Mouse (Mus musculus): ENCODE measurements around the gene Pi4ka. TPM values are rescaled to one million over a fixed set of nuclear protein-coding genes. Genes with fewer than 3 reads are reported as not detected.

The Pi4ka gene
- polyA plus RNA-seq, 1 experiment from 2014 or later: 7.3 TPM

DNA sequence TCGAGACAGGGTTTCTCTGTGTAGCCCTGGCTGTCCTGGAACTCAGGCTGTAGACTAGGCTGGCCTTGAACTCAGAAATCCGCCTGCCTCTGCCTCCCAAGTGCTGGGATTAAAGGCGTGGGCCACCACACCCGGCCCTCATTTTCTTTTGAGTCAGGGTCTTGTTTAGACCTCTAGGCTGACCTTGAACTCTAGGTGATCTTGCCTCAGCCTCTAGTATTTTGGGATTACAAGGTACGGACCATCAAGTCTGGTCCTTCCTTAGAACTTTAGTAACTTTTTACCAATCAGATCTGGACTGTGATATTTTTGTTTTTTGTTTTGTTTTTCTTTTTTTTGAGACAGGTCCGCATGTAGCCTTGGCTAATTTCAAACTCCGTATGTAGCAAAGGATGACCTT lies 130.4 kb downstream of the Pi4ka start, which contains the start of gene Tmem191c:
Gene Tmem191c (plus strand): TSS at position 357 of the 400 bp plus-strand sequence.
- Histone ChIP-seq H3K36me3 (replicated peaks; ENCODE audit: insufficient read depth, low read length) (0 out of 2 replicates have a peak, but pooled peaks cover 4% of the 10 kb centered on the region), H3K4me3 (ENCODE audit: low read depth, low read length) (peak within 1 kb of the TSS; percentile 58), H3K9me3 (ENCODE audit: low read length) (no peaks in the 10 kb centered on the region), H3K4me2 (ENCODE audit: low read depth, low read length) (peak within 1 kb of the TSS; percentile 95), H3K9ac (replicated peaks) (peak within 1 kb of the TSS; percentile 51), H3K27ac (ENCODE audit: low read depth) (no peak within 1 kb of the TSS), H3K4me1 (ENCODE audit: insufficient read depth) (peaks cover 18% of the 10 kb centered on the region), H3K27me3 (ENCODE audit: insufficient read depth, low read length) (peaks cover 18% of the 10 kb centered on the region)
- no peak for DNase-seq
- 57% methylated on average over 7 of the region's 7 CpGs for WGBS (ENCODE audit: insufficient replicate concordance)
- no peak for TF ChIP-seq EP300 (IDR thresholded peaks at IDR 0.05; ENCODE audit: low read depth)
- no peak for TF ChIP-seq CTCF (IDR thresholded peaks at IDR 0.05; ENCODE audit: low read depth)
- ATAC-seq: no peak

DNA sequence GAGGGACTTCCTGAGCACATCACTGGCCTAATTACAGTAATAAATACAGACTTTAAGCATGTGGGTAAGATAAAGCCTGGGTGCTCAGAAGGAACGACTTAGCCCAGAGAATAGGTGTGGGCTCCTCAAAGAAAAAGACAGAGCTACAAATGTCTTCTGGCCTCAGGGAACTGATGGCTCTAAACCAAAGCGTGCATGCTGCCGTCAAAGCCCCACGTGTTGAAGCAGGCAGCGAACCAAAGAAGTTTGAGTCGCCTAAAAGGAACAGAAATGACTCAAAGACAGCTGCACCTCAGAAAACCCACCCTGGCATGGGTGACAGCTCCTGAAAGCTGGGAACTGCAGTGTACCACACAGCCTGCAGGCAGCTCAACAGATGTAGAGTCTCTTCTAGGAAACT lies 134.3 kb downstream of the Pi4ka start:
- no peak overlapping the region for H3K27ac ChIP-seq (ENCODE audit: low read depth)
- 72% methylated on average over 6 of the region's 6 CpGs for WGBS (ENCODE audit: insufficient replicate concordance)
- DNase-seq (no peak), ATAC-seq (no peak)
- H3K9ac ChIP-seq (replicated peaks): no peak overlapping the region
- H3K27me3 ChIP-seq (ENCODE audit: insufficient read depth, low read length): peaks cover 4% of the 10 kb centered on the region
- H3K4me3 ChIP-seq (ENCODE audit: low read depth, low read length): no peak overlapping the region
- no peaks in the 10 kb centered on the region for H3K36me3 ChIP-seq (replicated peaks; ENCODE audit: insufficient read depth, low read length)
- H3K4me2 ChIP-seq (ENCODE audit: low read depth, low read length): no peak overlapping the region
- TF ChIP-seq EP300 (IDR thresholded peaks at IDR 0.05; ENCODE audit: low read depth) (no peak), CTCF (IDR thresholded peaks at IDR 0.05; ENCODE audit: low read depth) (no peak)
- H3K4me1 ChIP-seq (ENCODE audit: insufficient read depth): peaks cover 6% of the 10 kb centered on the region
- no peaks in the 10 kb centered on the region for H3K9me3 ChIP-seq (ENCODE audit: low read length)

DNA sequence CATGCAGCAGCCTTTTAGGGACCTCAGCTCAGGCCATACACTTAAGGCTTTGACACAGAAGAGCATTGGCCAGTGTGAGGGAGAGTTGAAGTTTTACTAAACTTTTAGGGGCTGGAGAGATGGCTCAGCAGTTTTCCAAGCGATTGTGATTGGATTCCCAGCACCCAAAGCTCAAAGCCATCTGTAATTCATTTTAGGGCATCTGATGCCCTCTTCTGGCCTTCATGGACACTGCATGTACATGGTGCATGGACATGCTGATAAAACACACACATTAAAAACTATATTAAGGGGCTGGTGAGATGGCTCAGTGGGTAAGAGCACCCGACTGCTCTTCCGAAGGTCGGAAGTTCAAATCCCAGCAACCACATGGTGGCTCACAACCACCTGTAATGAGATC lies 135.0 kb downstream of the Pi4ka start:
- no peaks in the 10 kb centered on the region for H3K36me3 ChIP-seq (replicated peaks; ENCODE audit: insufficient read depth, low read length)
- no peak for DNase-seq
- 71% methylated on average over 4 of the region's 4 CpGs for WGBS (ENCODE audit: insufficient replicate concordance)

DNA sequence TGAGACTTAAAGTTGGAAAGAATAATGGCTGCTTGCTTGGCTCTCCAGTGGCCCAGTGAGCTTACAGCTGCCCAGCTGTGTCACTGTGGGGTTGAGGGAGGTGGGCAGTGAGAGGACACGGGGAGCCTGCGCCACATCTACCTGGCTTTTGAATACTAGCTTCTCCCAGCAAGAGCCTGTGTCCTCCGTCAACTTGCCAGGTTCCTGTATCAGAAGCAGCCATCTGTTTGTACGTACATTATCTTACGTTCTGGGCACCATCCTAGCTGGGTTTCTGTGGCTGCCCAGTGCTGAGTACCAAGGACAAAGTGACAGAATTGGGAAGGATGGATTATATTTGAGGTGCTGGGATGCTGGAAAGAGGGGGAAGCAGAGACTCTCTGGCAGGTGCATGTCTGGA lies 136.2 kb downstream of the Pi4ka start:
- no peaks in the 10 kb centered on the region for H3K36me3 ChIP-seq (replicated peaks; ENCODE audit: insufficient read depth, low read length)
- no peak overlapping the region for H3K4me2 ChIP-seq (ENCODE audit: low read depth, low read length)
- H3K4me1 ChIP-seq (ENCODE audit: insufficient read depth): no peaks in the 10 kb centered on the region
- H3K9ac ChIP-seq (replicated peaks): no peak overlapping the region
- H3K4me3 ChIP-seq (ENCODE audit: low read depth, low read length): no peak overlapping the region
- TF ChIP-seq CTCF (IDR thresholded peaks at IDR 0.05; ENCODE audit: low read depth) (no peak), EP300 (IDR thresholded peaks at IDR 0.05; ENCODE audit: low read depth) (no peak)
- no peak for DNase-seq
- no peaks in the 10 kb centered on the region for H3K27me3 ChIP-seq (ENCODE audit: insufficient read depth, low read length)
- 62% methylated on average over 5 of the region's 5 CpGs for WGBS (ENCODE audit: insufficient replicate concordance)
- no peak for ATAC-seq
- no peak overlapping the region for H3K27ac ChIP-seq (ENCODE audit: low read depth)
- no peaks in the 10 kb centered on the region for H3K9me3 ChIP-seq (ENCODE audit: low read length)

More for the DNA sequence above, 135.0 kb downstream of the Pi4ka start:
- Histone ChIP-seq H3K27ac (ENCODE audit: low read depth) (no peak overlapping the region), H3K9ac (replicated peaks) (no peak overlapping the region), H3K4me3 (ENCODE audit: low read depth, low read length) (no peak overlapping the region), H3K4me2 (ENCODE audit: low read depth, low read length) (no peak overlapping the region), H3K27me3 (ENCODE audit: insufficient read depth, low read length) (no peaks in the 10 kb centered on the region), H3K4me1 (ENCODE audit: insufficient read depth) (no peaks in the 10 kb centered on the region), H3K9me3 (ENCODE audit: low read length) (no peaks in the 10 kb centered on the region)
- TF ChIP-seq EP300 (IDR thresholded peaks at IDR 0.05; ENCODE audit: low read depth): no peak
- peak; percentile 69 for TF ChIP-seq CTCF (IDR thresholded peaks at IDR 0.05; ENCODE audit: low read depth)
- ATAC-seq: no peak

DNA sequence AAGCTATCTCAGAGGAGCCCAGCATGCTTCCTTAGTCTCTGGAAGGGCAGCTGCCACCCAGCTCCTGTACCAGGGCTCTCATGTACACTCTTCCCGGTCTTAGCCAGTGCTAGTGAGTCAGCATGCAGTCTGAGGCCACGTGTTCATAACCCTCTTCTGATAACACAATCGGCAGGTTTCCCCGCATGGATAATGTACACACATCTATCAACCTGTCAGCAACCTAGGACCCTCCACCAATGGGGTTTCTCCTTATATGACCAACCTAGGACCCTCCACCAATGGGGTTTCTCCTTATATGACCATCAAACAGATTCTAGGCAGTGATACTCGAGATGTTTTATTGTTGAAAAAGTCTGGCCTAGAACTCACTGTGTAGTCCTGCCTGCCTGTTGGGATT lies 138.2 kb downstream of the Pi4ka start:
- no peak for TF ChIP-seq EP300 (IDR thresholded peaks at IDR 0.05; ENCODE audit: low read depth)
- TF ChIP-seq CTCF (IDR thresholded peaks at IDR 0.05; ENCODE audit: low read depth): no peak
- Histone ChIP-seq H3K36me3 (replicated peaks; ENCODE audit: insufficient read depth, low read length) (no peaks in the 10 kb centered on the region), H3K27ac (ENCODE audit: low read depth) (no peak overlapping the region), H3K9me3 (ENCODE audit: low read length) (no peaks in the 10 kb centered on the region), H3K4me3 (ENCODE audit: low read depth, low read length) (no peak overlapping the region), H3K9ac (replicated peaks) (no peak overlapping the region), H3K4me2 (ENCODE audit: low read depth, low read length) (no peak overlapping the region), H3K4me1 (ENCODE audit: insufficient read depth) (no peaks in the 10 kb centered on the region), H3K27me3 (ENCODE audit: insufficient read depth, low read length) (no peaks in the 10 kb centered on the region)
- peak; percentile 41; the same call in 1 of the 2 replicates for ATAC-seq
- no peak for DNase-seq
- 59% methylated on average over 5 of the region's 5 CpGs for WGBS (ENCODE audit: insufficient replicate concordance)

DNA sequence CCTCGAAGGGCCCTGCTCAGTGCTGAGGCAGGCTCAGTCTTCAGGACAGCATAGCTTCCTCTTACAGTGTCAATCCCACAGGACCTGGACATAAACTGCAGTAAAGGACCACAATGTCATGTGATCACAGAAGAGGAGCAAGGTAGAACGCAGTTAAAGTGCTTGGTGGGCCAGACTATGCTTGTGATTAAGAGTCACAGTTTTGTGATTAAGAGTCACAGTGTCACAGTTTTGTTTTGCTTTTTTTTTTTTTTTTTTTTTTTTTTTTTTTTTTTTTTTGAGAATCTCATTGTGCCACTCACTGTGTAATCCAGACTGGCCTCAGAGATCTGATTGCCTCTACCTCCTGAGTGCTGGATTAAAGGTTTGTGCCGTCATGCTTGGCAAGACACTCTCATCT lies 140.0 kb downstream of the Pi4ka start:
- ATAC-seq (no peak), DNase-seq (no peak)
- Histone ChIP-seq H3K9me3 (ENCODE audit: low read length) (no peaks in the 10 kb centered on the region), H3K9ac (replicated peaks) (no peak overlapping the region), H3K4me1 (ENCODE audit: insufficient read depth) (no peaks in the 10 kb centered on the region), H3K36me3 (replicated peaks; ENCODE audit: insufficient read depth, low read length) (no peaks in the 10 kb centered on the region), H3K4me3 (ENCODE audit: low read depth, low read length) (no peak overlapping the region), H3K27ac (ENCODE audit: low read depth) (no peak overlapping the region), H3K4me2 (ENCODE audit: low read depth, low read length) (no peak overlapping the region), H3K27me3 (ENCODE audit: insufficient read depth, low read length) (no peaks in the 10 kb centered on the region)
- 68% methylated on average over 3 of the region's 3 CpGs for WGBS (ENCODE audit: insufficient replicate concordance)
- TF ChIP-seq CTCF (IDR thresholded peaks at IDR 0.05; ENCODE audit: low read depth): no peak
- no peak for TF ChIP-seq EP300 (IDR thresholded peaks at IDR 0.05; ENCODE audit: low read depth)

DNA sequence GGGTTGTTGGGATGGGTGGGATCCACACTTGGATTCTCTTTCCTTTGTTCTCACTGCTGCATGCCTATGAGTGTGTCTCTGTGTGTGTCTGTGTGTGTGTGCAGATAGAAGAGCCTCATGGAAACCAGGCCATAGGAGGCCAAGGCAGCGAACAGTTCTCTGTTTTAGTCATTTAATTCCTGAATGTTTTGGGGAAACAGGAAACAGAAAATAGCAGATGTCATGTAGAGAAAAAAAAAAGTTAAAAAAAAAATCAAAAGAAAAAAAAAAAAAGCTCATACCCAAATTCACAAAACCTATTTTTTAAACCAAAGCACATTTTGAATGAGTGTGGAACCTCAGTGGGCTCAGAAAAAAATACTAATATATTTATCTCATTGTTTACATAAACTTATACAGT lies 144.8 kb downstream of the Pi4ka start:
- 85% methylated on average over 1 of the region's 1 CpGs for WGBS (ENCODE audit: insufficient replicate concordance)
- no peak overlapping the region for H3K4me3 ChIP-seq (ENCODE audit: low read depth, low read length)
- peaks cover 7% of the 10 kb centered on the region for H3K36me3 ChIP-seq (replicated peaks; ENCODE audit: insufficient read depth, low read length)
- H3K27ac ChIP-seq (ENCODE audit: low read depth): no peak overlapping the region
- DNase-seq (no peak), ATAC-seq (no peak)
- H3K27me3 ChIP-seq (ENCODE audit: insufficient read depth, low read length): no peaks in the 10 kb centered on the region
- no peak overlapping the region for H3K9ac ChIP-seq (replicated peaks)
- TF ChIP-seq CTCF (IDR thresholded peaks at IDR 0.05; ENCODE audit: low read depth): no peak
- TF ChIP-seq EP300 (IDR thresholded peaks at IDR 0.05; ENCODE audit: low read depth): no peak
- H3K9me3 ChIP-seq (ENCODE audit: low read length): no peaks in the 10 kb centered on the region
- H3K4me1 ChIP-seq (ENCODE audit: insufficient read depth): no peaks in the 10 kb centered on the region
- no peak overlapping the region for H3K4me2 ChIP-seq (ENCODE audit: low read depth, low read length)

Measured in liver, postnatal 0 days (tissue).